Mouse (Mus musculus) erythroblast, embryonic 14.5 days (primary cell): Measurements from ENCODE around the gene A630095N17Rik. TPM values are rescaled to one million over a fixed set of nuclear protein-coding genes. Genes with fewer than 3 reads are reported as not detected.

Source experiments
- H3K27me3 ChIP-seq: 2 replicates; pipeline ENCODE4 v1.6.1; 2012; ENCODE audit warnings: inconsistent platforms; ENCODE audit not compliant: control insufficient read depth
- H3K36me3 ChIP-seq: 2 replicates; pipeline ENCODE4 v1.6.1; 2012; ENCODE audit warnings: mild to moderate bottlenecking, inconsistent platforms; ENCODE audit not compliant: control insufficient read depth
- H3K4me1 ChIP-seq: 2 replicates; pipeline ENCODE4 v1.6.1; 2012; ENCODE audit warnings: inconsistent platforms; ENCODE audit not compliant: control insufficient read depth
- H3K4me3 ChIP-seq: replicated peaks from 2 replicates; pipeline ENCODE3; 2012; ENCODE audit warnings: moderate library complexity, mild to moderate bottlenecking, inconsistent platforms
- H3K9me3 ChIP-seq: 2 replicates; pipeline ENCODE4 v1.6.1; 2012; ENCODE audit warnings: low read length, inconsistent platforms, mixed read lengths; ENCODE audit not compliant: control insufficient read depth
- GATA1 ChIP-seq: IDR thresholded peaks from 2 replicates; pipeline ENCODE4 v1.6.1; 2012; ENCODE audit warnings: low read length, inconsistent platforms, mixed read lengths
- TAL1 ChIP-seq: IDR thresholded peaks from 3 replicates; pipeline ENCODE4 v1.6.1; 2012; ENCODE audit warnings: low read length, inconsistent platforms, mixed read lengths
- polyA plus RNA-seq: library from polyadenylated mRNA; stranded (reverse); fragments of >175 nt; gene quantifications from 2 replicates; pipeline ENCODE4 v1.2.3, GENCODE M21; 2012

Gene A630095N17Rik
- polyA plus RNA-seq, 1 experiment = not detected

- no peaks in the 10 kb centered on the region for H3K36me3 ChIP-seq
- no peaks in the 10 kb centered on the region for H3K9me3 ChIP-seq
- peak overlapping the region; percentile 37 for H3K4me3 ChIP-seq
- peaks cover 84% of the 10 kb centered on the region for H3K4me1 ChIP-seq
- TF ChIP-seq TAL1 (peak; percentile 50), GATA1 (no peak)
- no peaks in the 10 kb centered on the region for H3K27me3 ChIP-seq
Measured at GRCm38 (mm10) chr1:75229158-75229557, 2.7 kb downstream of the A630095N17Rik start.

- Histone ChIP-seq H3K36me3 (no peaks in the 10 kb centered on the region), H3K4me1 (peaks cover 80% of the 10 kb centered on the region), H3K9me3 (no peaks in the 10 kb centered on the region), H3K4me3 (no peak overlapping the region), H3K27me3 (peaks cover 3% of the 10 kb centered on the region; the same call in 1 of the 2 replicates)
- TF ChIP-seq GATA1 (no peak), TAL1 (no peak)
Measured at GRCm38 (mm10) chr1:75227653-75228052, 4.2 kb downstream of the A630095N17Rik start.

GRCm38 (mm10) chr1:75226138-75226537 is 5.8 kb downstream of the A630095N17Rik start:
- Histone ChIP-seq H3K4me1 (peaks cover 67% of the 10 kb centered on the region), H3K9me3 (no peaks in the 10 kb centered on the region), H3K36me3 (no peaks in the 10 kb centered on the region), H3K4me3 (no peak overlapping the region), H3K27me3 (peaks cover 10% of the 10 kb centered on the region)
- no peak for TF ChIP-seq GATA1
- TF ChIP-seq TAL1 = no peak

- Histone ChIP-seq H3K36me3 (no peaks in the 10 kb centered on the region), H3K4me3 (no peak overlapping the region), H3K27me3 (peaks cover 17% of the 10 kb centered on the region), H3K9me3 (no peaks in the 10 kb centered on the region), H3K4me1 (peaks cover 61% of the 10 kb centered on the region)
- no peak for TF ChIP-seq GATA1
- no peak for TF ChIP-seq TAL1
Measured at GRCm38 (mm10) chr1:75225473-75225872, 6.4 kb downstream of the A630095N17Rik start.

- Histone ChIP-seq H3K4me3 (no peak overlapping the region), H3K27me3 (peaks cover 30% of the 10 kb centered on the region), H3K9me3 (no peaks in the 10 kb centered on the region; the same call in 1 of the 2 replicates), H3K4me1 (peaks cover 55% of the 10 kb centered on the region), H3K36me3 (no peaks in the 10 kb centered on the region)
- TF ChIP-seq TAL1 (no peak), GATA1 (no peak)
Measured at GRCm38 (mm10) chr1:75223532-75223931, 8.4 kb downstream of the A630095N17Rik start.

- Histone ChIP-seq H3K9me3 (no peaks in the 10 kb centered on the region; the same call in 1 of the 2 replicates), H3K4me1 (peaks cover 55% of the 10 kb centered on the region), H3K4me3 (no peak overlapping the region), H3K36me3 (peaks cover 2% of the 10 kb centered on the region), H3K27me3 (peaks cover 30% of the 10 kb centered on the region)
- TF ChIP-seq TAL1 (no peak), GATA1 (no peak)
Measured at GRCm38 (mm10) chr1:75222926-75223325, 9.0 kb downstream of the A630095N17Rik start.

- TF ChIP-seq TAL1 (no peak), GATA1 (no peak)
- Histone ChIP-seq H3K27me3 (peaks cover 30% of the 10 kb centered on the region), H3K4me1 (peaks cover 55% of the 10 kb centered on the region), H3K9me3 (no peaks in the 10 kb centered on the region; the same call in 1 of the 2 replicates), H3K36me3 (peaks cover 15% of the 10 kb centered on the region), H3K4me3 (no peak overlapping the region)
Measured at GRCm38 (mm10) chr1:75221538-75221937, 10.4 kb downstream of the A630095N17Rik start.

- TF ChIP-seq TAL1 (no peak), GATA1 (no peak)
- Histone ChIP-seq H3K9me3 (no peaks in the 10 kb centered on the region; the same call in 1 of the 2 replicates), H3K4me1 (peaks cover 60% of the 10 kb centered on the region)
Measured at GRCm38 (mm10) chr1:75219531-75219930, 12.4 kb downstream of the A630095N17Rik start, which contains the start of gene Tuba4a. TSS of gene Tuba4a (minus strand) at chr1:75219865.

GRCm38 (mm10) chr1:75219078-75219477 is 12.8 kb downstream of the A630095N17Rik start:
- H3K4me1 ChIP-seq = peaks cover 64% of the 10 kb centered on the region
- no peaks in the 10 kb centered on the region; the same call in 1 of the 2 replicates for H3K9me3 ChIP-seq
- TF ChIP-seq TAL1 (no peak), GATA1 (no peak)
- H3K4me3 ChIP-seq = peak overlapping the region; percentile 85
- peaks cover 30% of the 10 kb centered on the region for H3K27me3 ChIP-seq
- H3K36me3 ChIP-seq = peaks cover 40% of the 10 kb centered on the region

More at GRCm38 (mm10) chr1:75219531-75219930, 12.4 kb downstream of the A630095N17Rik start, which contains the start of gene Tuba4a:
- Histone ChIP-seq H3K36me3 (peaks cover 36% of the 10 kb centered on the region), H3K27me3 (peaks cover 30% of the 10 kb centered on the region), H3K4me3 (peak within 1 kb of the TSS; percentile 85)
